Mouse (Mus musculus): ENCODE measurements around the gene Frs3.

Gene Frs3

GRCm38 (mm10) chr17:47688608-47689575 is at the start of gene Frs3:
Frs3 (plus strand) TSS chr17:47689030.
- in situ Hi-C loops (cut with MboI, MseI): no loop called here

DNA sequence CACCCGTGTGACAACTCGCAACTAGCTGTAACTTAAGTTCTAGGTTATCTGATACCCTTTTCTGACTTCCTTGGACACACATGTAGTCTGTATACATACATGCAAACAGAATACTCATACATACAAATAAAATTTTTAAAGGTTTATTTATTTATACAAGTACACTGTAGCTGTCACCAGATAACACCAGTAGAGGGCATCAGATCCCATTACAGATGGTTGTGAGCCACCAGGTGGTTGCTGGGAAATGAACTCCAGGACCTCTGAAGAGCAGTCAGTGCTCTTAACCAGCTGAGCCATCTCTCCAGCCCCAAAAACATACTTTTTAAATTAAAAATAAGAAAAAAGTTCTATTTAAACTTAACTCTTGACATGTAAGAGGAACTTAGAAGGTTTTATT is 45.8 kb upstream of the Frs3 start:
- in situ Hi-C loops (cut with MboI, MseI): no loop called here

- in situ Hi-C loops (cut with MboI, MseI): no loop called here
These were observed 42.1 kb upstream of the Frs3 start for GRCm38 (mm10) chr17:47646683-47647082.

DNA sequence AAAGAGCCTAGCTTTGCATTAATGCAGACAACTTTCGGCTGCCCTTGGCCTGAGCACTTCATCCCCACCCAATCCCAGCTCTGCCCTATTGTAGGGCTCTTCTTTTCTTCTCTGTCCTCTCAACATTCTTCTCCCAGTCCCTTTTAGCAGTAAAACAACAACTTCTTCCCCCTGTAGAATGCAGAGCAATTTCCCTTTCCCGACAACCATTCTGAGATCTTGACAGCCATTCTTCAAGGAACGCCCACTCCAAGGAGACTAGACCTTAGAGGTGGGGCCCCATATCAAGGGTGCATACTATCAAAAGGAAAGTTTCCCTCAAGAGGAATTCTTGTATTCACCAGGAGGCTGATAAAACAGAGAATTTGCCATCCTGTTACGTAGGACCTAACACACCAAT is 39.9 kb upstream of the Frs3 start:
- in situ Hi-C loops (cut with MboI, MseI): no loop called here

GRCm38 (mm10) chr17:47651953-47652352 is 36.9 kb upstream of the Frs3 start:
- in situ Hi-C loops (cut with MboI, MseI): loop anchor here (10.0 kb wide), 1 partner anchor 593 kb away; the partner anchor contains the start of gene Trem3

- in situ Hi-C loops (cut with MboI, MseI): loop anchor here (10.0 kb wide), 1 partner anchor 590 kb away; the partner anchor contains the start of gene Trem3
These were observed 34.5 kb upstream of the Frs3 start for GRCm38 (mm10) chr17:47654346-47654745.

GRCm38 (mm10) chr17:47655697-47656096 is 33.1 kb upstream of the Frs3 start:
- in situ Hi-C loops (cut with MboI, MseI): loop anchor here (10.0 kb wide), 1 partner anchor 589 kb away; the partner anchor contains the start of gene Trem3

DNA sequence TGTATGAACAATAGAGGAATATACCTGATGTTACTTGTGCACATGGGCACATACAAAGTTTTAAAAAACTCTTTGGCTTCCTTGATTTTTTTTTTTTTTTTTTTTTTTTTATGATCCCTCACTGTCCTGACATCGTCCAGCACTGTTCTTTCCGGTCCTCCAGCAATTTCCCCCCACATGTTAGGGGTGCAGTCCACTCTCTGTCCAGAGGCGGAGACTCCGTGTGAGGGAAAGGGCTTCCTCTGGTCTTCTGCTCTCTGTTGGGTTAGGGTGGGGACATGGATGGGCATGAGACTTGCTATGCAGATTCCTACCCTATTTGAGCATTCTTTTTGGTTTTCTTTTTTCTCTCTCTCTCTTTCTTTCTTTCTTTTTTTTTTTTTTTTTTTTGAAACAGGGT is 30.9 kb upstream of the Frs3 start:
- in situ Hi-C loops (cut with MboI, MseI): loop anchor here (10.0 kb wide), 1 partner anchor 587 kb away; the partner anchor contains the start of gene Trem3

- in situ Hi-C loops (cut with MboI, MseI): loop anchor here (10.0 kb wide), 1 partner anchor 586 kb away; the partner anchor contains the start of gene Trem3
These were observed 30.0 kb upstream of the Frs3 start for GRCm38 (mm10) chr17:47658741-47659243.

DNA sequence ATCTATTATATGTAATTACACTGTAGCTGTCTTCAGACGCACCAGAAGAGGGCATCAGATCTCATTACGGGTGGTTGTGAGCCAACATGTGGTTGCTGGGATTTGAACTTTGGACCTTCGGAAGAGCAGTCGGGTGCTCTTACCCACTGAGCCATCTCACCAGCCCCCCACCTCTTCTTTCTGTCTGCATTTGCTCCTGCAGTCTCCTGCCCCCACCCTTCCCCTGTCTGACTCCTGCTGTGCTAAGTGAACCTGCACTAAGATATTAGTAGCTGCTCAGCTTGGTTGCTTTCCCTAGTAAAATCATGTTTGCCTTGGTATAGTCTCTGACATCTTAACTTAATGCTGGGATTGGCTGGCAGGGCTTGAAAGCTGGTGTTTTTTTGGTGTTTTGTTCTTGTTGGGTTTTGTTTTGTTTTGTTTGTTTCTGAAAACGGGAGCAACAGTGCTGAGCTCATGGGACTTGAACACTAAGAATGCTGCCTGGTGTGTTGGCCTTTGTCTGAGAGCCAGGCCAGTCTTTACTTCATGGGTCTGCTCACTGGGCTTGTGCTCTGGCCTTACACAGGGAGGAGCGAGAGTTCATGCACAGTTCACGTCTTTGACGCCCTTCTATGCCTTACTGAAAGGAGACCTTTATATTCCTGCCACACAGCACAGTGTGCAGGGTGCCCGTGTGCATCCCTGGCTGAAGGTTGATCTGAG is 25.7 kb upstream of the Frs3 start:
- in situ Hi-C loops (cut with MboI, MseI): no loop called here

DNA sequence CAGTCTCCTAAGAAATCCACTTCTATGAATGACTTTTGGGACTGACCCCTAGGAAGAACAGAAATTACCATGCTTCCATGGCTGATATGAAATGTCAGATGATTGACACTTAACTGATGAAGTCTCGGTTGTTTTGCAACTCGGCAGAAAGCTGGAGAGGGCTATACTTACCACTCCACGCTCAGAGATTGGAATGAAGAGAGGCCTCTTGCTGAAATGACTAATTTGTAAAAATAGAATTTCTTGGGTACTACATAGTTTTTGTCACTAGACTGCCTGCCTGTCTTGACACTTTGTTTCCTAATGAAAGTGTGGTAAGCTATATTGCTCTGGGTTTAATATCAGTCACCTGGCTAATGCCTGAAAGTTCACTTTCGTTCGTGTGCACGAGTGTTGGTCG is 24.4 kb upstream of the Frs3 start:
- in situ Hi-C loops (cut with MboI, MseI): no loop called here

- in situ Hi-C loops (cut with MboI, MseI): no loop called here
These were observed 19.7 kb upstream of the Frs3 start for GRCm38 (mm10) chr17:47669166-47669565.

GRCm38 (mm10) chr17:47671988-47672310 is 16.9 kb upstream of the Frs3 start:
- in situ Hi-C loops (cut with MboI, MseI): no loop called here

GRCm38 (mm10) chr17:47672311-47673111 is 16.3 kb upstream of the Frs3 start:
- in situ Hi-C loops (cut with MboI, MseI): no loop called here

GRCm38 (mm10) chr17:47676581-47676980 is 12.2 kb upstream of the Frs3 start:
- in situ Hi-C loops (cut with MboI, MseI): no loop called here

- in situ Hi-C loops (cut with MboI, MseI): no loop called here
These were observed 10.6 kb upstream of the Frs3 start for GRCm38 (mm10) chr17:47678238-47678637.

GRCm38 (mm10) chr17:47678702-47679101 is 10.1 kb upstream of the Frs3 start:
- in situ Hi-C loops (cut with MboI, MseI): no loop called here

GRCm38 (mm10) chr17:47682836-47683235 is 6.0 kb upstream of the Frs3 start:
- in situ Hi-C loops (cut with MboI, MseI): loop anchor here (5.0 kb wide), 1 partner anchor 51 kb away; the partner anchor contains the start of gene Usp49

- in situ Hi-C loops (cut with MboI, MseI): no loop called here
These were observed 1.2 kb upstream of the Frs3 start for GRCm38 (mm10) chr17:47687409-47688343.

GRCm38 (mm10) chr17:47688344-47688607 is 554 bp upstream of the Frs3 start, which contains the start of gene Tomm6:
Tomm6 (minus strand) TSS chr17:47688386.
- in situ Hi-C loops (cut with MboI, MseI): no loop called here

Data from T-helper 2 cell (primary cell).